Mouse (Mus musculus) CH12.LX (cell line): ENCODE measurements around the gene C130026I21Rik. TPM values are rescaled to one million over a fixed set of nuclear protein-coding genes. Genes with fewer than 3 reads are reported as not detected.
"Not testable (repeated sequence)": the region's sequence is repeated elsewhere in the genome, so short reads cannot be mapped to it uniquely, and the experiment has no call there.

Source experiments
- DNase-seq: peaks from one replicate; pipeline ENCODE4 v3.0.0-alpha.2; 2013; ENCODE audit errors: extremely low read depth
- H3K27ac ChIP-seq: 2 replicates; pipeline ENCODE4 v1.5.1; 2012; ENCODE audit warnings: low read depth, mild to moderate bottlenecking, control low read depth, moderate library complexity; ENCODE audit not compliant: insufficient read depth
- H3K27me3 ChIP-seq: replicated peaks from 2 replicates; pipeline ENCODE3; 2012; ENCODE audit warnings: inconsistent platforms
- H3K36me3 ChIP-seq, 2 experiments: replicated peaks in 1 of 2; 2 replicates each; pipeline versions ENCODE3 to v1.6.1; 2012; ENCODE audit warnings: inconsistent platforms in 1 of 2, low read length in 1 of 2, mild to moderate bottlenecking in 1 of 2, mixed read lengths in 1 of 2, moderate library complexity in 1 of 2; ENCODE audit not compliant: control insufficient read depth in 1 of 2, insufficient read depth in 1 of 2
- H3K4me1 ChIP-seq, 2 experiments: 2 replicates each; pipeline ENCODE4 v1.6.1; 2012; ENCODE audit warnings: inconsistent platforms in 1 of 2, moderate library complexity in 1 of 2; ENCODE audit not compliant: insufficient read depth in 2 of 2, control insufficient read depth in 1 of 2
- H3K4me2 ChIP-seq: 2 replicates; pipeline ENCODE4 v1.6.1; 2012; ENCODE audit warnings: low read depth, mild to moderate bottlenecking, control low read depth; ENCODE audit not compliant: poor library complexity, insufficient read depth, severe bottlenecking
- H3K4me3 ChIP-seq, 3 experiments: fragments of 150-350 bp in 1 of 3; sonication (generic) in 1 of 3; replicated peaks in 1 of 3; 2 replicates each; pipeline versions ENCODE3 to v1.5.1; 2011 to 2012; ENCODE audit warnings: low read depth in 2 of 3, low read length in 2 of 3, mild to moderate bottlenecking in 2 of 3, moderate library complexity in 2 of 3, control low read depth in 1 of 3, improper control_type of control experiment in 1 of 3, inconsistent platforms in 1 of 3, mixed read lengths in 1 of 3; ENCODE audit not compliant: poor library complexity in 1 of 3
- H3K79me2 ChIP-seq: replicated peaks from 2 replicates; pipeline ENCODE4 v1.6.1; 2012; ENCODE audit warnings: mild to moderate bottlenecking, moderate library complexity; ENCODE audit not compliant: control insufficient read depth, poor library complexity, insufficient read depth, severe bottlenecking; ENCODE audit errors: extremely low read depth
- H3K9ac ChIP-seq: 2 replicates; pipeline ENCODE4 v1.6.1; 2012; ENCODE audit warnings: low read depth, mild to moderate bottlenecking, control low read depth, moderate library complexity; ENCODE audit not compliant: insufficient read depth
- H3K9me3 ChIP-seq: replicated peaks from 2 replicates; pipeline ENCODE3; 2012; ENCODE audit warnings: low read length, inconsistent platforms, mixed read lengths
- CTCF ChIP-seq, 2 experiments: IDR thresholded peaks in 1 of 2; conservative IDR thresholded peaks in 1 of 2; 2 replicates each; pipeline ENCODE4 v1.5.1; 2011 to 2012; ENCODE audit warnings: low read depth in 2 of 2, low read length in 2 of 2, improper control_type of control experiment in 1 of 2, inconsistent platforms in 1 of 2, mild to moderate bottlenecking in 1 of 2, moderate library complexity in 1 of 2
- RAD21 ChIP-seq: IDR thresholded peaks from 2 replicates; pipeline ENCODE4 v1.6.1; 2011; ENCODE audit warnings: low read depth, mild to moderate bottlenecking, low read length, improper control_type of control experiment, moderate library complexity
- SMC3 ChIP-seq: IDR thresholded peaks from 2 replicates; pipeline ENCODE4 v1.6.1; 2011; ENCODE audit warnings: low read depth, low read length, improper control_type of control experiment
- dilution Hi-C: fragments of 300-500 bp; cut with MboI; formaldehyde crosslinking; loops from 2 replicates; pipeline ENCODE4 v1.14.3; 2020; ENCODE audit warnings: low sequenced_read_pairs; ENCODE audit not compliant: extremely low pct_unique_long_range_greater_than_20kb, extremely low pct_ligation_motif_present
- in situ Hi-C: fragments of 300-500 bp; cut with MboI; formaldehyde crosslinking; loops from 3 replicates; pipeline ENCODE4 v1.14.3; 2019; ENCODE audit warnings: low sequenced_read_pairs, low pct_ligation_motif_present, low pct_unique_long_range_greater_than_20kb, mixed read lengths
- polyA plus RNA-seq: library from polyadenylated mRNA; unstranded; fragments of >175 nt; gene quantifications from 2 replicates; pipeline ENCODE4 v1.2.1, GENCODE M21; 2012; ENCODE audit warnings: low read depth; ENCODE audit not compliant: insufficient read length
- total RNA-seq, 2 experiments: library from RNA; depleted of rRNA; stranded (reverse); fragments of 300-350 nt in 1 of 2; fragments of >200 nt in 1 of 2; gene quantifications; 2 replicates each; pipeline ENCODE4 v1.2.3; 2012 to 2014

The C130026I21Rik gene
- 175 and 190 TPM in 2 replicates for total RNA-seq (2012; rRNA removed)
- total RNA-seq (2014; rRNA removed): 396 and 398 TPM in 2 replicates
- 362 and 379 TPM in 2 replicates for polyA plus RNA-seq

DNA sequence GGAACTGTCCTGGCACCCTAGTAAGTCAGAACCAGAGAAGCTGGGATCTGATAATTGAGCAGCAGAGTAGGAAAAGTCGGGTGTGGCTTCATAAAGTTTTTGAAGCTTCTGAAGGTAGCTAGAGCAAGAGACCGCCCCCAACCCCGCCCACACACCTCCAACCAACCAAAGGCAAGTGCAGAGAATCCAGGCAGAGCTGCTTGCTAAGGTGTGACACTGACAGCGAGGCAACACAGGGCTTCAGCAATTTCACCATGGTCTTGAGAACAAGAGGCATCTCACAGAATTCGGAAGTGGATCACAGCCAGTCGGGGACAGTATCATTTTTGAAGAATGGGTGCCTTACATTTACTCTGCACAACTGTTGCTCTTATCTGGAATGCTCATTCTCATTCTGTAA, at the start of gene C130026I21Rik:
Gene C130026I21Rik, minus strand, starts transcription at position 101 of the 400 bp plus-strand sequence.
- H3K79me2 ChIP-seq, H3K27me3 ChIP-seq, H3K36me3 ChIP-seq, DNase-seq, in situ Hi-C loops, H3K9me3 ChIP-seq, H3K4me1 ChIP-seq, dilution Hi-C loops: not testable (repeated sequence)
- Histone ChIP-seq H3K9ac (peak within 1 kb of the TSS; percentile 50; the same call in 1 of the 2 replicates), H3K4me3 (peak within 1 kb of the TSS; percentile 36 to 56 (median 56)), H3K27ac (0 out of 2 replicates have a peak within 1 kb of the TSS, but pooled peaks have one; percentile 36), H3K4me2 (peak within 1 kb of the TSS; percentile 69)

DNA sequence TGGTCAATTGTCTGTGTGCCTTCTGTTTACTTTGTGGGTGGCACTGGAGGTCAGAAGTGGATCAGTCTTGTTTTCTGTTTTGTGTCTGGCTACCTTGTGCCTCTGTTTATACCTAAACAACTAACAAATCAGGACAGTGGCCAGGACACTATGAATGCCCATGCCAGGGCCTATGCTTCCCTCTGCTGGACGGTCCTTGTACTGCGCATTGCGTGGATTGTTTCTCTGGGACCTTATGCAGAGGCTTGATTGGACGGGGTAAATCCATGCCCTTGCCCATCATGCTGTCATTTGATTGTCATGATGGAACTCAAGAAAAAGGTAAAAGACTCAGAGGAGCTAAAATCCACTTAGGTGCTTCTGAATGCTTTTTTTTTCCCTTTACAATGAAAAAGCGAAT, 16.7 kb upstream of the C130026I21Rik start:
- H3K4me3 ChIP-seq, H3K9me3 ChIP-seq, dilution Hi-C loops, H3K27me3 ChIP-seq, in situ Hi-C loops, H3K4me2 ChIP-seq, DNase-seq, H3K9ac ChIP-seq, H3K36me3 ChIP-seq, H3K27ac ChIP-seq, H3K79me2 ChIP-seq, H3K4me1 ChIP-seq: not testable (repeated sequence)
- TF ChIP-seq RAD21 (peak; percentile 18), SMC3 (peak; percentile 39), CTCF (conservative IDR thresholded peaks at IDR 0.05 in 1 of 2, IDR thresholded peaks at IDR 0.05 in 1 of 2; ENCODE audit: low read depth in 2 of 2, low read length in 2 of 2) (peak; percentile 23 to 42; a peak in 3 of 4 replicates)

DNA sequence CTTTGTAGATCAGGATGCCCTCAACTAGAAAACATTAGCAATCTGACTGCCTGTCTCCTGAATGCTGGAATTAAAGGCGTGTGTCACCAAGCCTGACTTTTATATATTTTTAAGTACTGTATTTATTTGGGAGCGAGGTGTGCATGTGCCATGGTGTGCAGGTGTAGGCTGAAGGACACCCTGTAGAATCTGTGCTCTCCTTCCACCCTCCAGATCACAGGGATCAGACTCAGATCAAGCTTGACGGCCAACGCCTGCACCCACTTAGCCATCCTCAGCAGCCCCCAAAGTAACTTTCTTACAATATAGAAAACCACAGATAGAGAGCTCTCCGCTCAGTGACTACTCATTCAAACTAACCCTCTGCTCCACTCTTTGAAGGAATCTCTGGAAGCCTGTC, 6.1 kb upstream of the C130026I21Rik start:
- H3K27ac ChIP-seq, H3K4me1 ChIP-seq, in situ Hi-C loops, DNase-seq, H3K4me3 ChIP-seq, H3K4me2 ChIP-seq, H3K9ac ChIP-seq, H3K36me3 ChIP-seq, H3K27me3 ChIP-seq, H3K9me3 ChIP-seq, dilution Hi-C loops, H3K79me2 ChIP-seq: not testable (repeated sequence)

DNA sequence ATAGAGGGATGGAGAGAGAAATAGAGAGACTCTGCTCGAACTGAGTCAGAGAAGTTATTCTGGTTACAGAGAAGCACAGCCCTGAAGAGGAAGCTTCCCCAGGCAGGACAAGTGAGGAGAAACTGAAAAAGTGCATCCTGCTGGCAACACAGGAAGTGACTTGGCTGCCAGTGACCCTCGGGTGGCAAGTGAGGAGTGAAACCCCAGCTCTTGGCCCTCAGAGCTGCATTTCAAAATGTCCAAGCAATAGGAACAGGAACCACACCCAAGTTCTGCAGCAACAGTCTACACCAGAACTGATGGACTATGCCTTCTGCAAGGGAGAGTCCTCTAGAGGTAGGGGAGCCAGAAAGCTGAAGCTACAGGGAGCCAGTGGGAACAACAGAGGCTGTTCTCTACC, 11.7 kb downstream of the C130026I21Rik start:
- DNase-seq: peak; percentile 26
- H3K36me3 ChIP-seq, H3K79me2 ChIP-seq, in situ Hi-C loops, H3K27me3 ChIP-seq, H3K4me3 ChIP-seq, H3K4me2 ChIP-seq, H3K9me3 ChIP-seq, H3K4me1 ChIP-seq, H3K9ac ChIP-seq, dilution Hi-C loops, H3K27ac ChIP-seq: not testable (repeated sequence)

DNA sequence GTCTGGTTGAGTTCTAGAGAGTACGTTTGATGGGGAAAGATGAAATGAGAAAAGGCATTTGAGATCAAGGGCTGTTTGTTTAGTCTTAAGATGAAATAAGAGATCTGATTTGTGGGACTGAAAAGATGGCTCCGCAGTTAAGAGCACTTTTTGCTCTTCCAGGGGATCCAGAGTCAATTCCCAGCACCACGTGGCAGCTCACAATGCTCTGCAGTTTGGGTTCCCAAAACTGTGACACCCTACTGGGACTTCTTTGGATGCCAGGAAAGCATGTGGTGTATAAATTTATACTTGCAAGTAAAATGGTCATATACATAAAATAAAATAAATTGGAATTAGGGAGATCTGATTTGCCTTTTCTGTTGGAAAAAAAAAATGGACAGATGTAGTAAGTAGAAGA, 15.1 kb downstream of the C130026I21Rik start:
- H3K4me1 ChIP-seq, H3K27ac ChIP-seq, H3K9ac ChIP-seq, H3K4me3 ChIP-seq, H3K79me2 ChIP-seq, H3K9me3 ChIP-seq, H3K27me3 ChIP-seq, in situ Hi-C loops, H3K4me2 ChIP-seq, H3K36me3 ChIP-seq, dilution Hi-C loops, DNase-seq: not testable (repeated sequence)

DNA sequence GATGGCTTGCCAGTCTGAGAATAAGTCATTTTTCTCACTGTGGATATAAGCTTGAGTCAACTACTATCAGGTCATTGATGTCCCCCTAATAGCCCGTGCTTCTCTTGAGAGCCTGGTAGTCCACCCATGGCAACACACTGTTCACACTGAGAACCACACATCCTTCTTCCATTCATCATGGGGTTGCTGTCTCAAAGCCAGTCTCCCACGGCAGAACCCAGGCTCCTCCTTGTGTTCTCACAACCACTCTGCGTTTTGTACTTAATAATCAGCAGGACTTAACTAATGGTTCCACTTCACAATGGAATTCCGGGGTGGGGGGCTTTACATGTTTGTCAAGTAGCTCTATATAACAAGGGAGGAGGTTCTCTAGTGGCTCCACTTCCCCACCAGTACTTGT, 19.2 kb downstream of the C130026I21Rik start:
- H3K9ac ChIP-seq, H3K36me3 ChIP-seq, H3K4me3 ChIP-seq, H3K4me2 ChIP-seq, H3K27ac ChIP-seq, H3K9me3 ChIP-seq, DNase-seq, H3K79me2 ChIP-seq, H3K27me3 ChIP-seq, in situ Hi-C loops, dilution Hi-C loops, H3K4me1 ChIP-seq: not testable (repeated sequence)
